Mouse (Mus musculus) embryo, embryonic 10.5 days (tissue): Measurements from ENCODE around the gene Elmsan1.
"Not testable (repeated sequence)": the region's sequence is repeated elsewhere in the genome, so short reads cannot be mapped to it uniquely, and the experiment has no call there.

Experiments
- DNase-seq: peaks from one replicate; pipeline ENCODE4 v3.0.0-alpha.2; 2015; ENCODE audit warnings: low spot score

Elmsan1 gene

DNA sequence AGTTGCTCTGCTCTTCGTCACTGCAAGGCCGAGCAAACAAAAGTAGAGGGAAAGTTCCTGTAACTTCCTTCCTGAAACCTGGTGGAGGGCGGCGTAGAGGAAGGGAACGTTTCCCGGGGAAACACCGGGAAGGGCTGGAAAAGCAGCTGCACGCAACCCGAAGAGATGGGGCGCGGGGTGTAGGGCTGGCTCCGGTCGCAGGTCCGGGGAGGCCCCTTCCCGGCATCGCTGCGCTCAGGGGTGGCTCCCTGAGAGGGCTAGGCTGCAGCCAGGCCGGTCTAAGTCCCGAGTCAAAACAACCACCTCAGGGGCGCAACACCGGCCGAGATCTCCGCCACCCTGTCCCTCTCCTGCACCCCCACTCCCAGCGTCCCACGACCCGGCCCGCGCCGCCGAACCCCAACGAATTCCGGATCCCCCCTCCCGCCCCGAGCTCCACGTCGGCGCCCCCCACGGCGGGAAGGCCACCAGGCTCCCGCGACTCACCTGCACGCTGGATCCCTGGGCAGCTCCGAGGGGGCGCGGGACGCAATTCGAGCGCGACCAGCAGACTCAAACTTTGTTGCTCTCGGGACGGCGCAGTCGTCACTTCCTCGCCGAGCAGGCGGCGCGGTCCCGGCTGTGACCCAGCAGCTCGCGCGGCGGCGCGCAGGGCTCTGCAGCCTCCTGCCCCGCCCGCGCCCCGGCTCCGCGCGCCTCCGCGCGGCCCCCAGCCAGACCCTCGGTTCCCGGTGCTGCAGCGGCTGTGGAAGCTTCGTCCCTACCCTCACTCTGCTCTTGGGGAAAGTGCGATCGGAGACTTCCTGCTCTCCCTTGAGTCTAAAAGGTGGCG lies at the start of gene Elmsan1:
Elmsan1 (minus strand) TSS at position 593 of the 832 bp plus-strand sequence.
- DNase-seq = peak; percentile 88

DNA sequence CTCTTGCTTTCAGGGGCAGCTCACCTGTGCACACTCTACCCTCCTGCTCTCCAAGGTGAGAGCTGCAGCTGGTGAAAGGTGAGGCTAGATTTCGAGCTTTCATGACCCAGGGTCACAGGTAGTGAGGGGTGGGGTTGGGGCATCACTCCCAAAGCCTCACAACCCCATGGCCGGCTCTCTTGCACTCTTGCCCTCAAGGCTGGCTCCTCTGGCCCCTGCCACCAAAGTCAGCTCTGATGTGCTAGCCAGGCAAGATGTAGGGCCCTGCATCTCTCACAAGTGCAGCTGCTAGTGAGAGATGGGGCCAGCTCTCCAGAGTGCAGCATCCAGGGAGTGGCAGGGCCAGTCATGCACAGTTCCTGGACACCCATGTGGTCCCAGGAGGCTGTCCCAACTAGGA lies 48.6 kb upstream of the Elmsan1 start:
- DNase-seq = no peak

DNA sequence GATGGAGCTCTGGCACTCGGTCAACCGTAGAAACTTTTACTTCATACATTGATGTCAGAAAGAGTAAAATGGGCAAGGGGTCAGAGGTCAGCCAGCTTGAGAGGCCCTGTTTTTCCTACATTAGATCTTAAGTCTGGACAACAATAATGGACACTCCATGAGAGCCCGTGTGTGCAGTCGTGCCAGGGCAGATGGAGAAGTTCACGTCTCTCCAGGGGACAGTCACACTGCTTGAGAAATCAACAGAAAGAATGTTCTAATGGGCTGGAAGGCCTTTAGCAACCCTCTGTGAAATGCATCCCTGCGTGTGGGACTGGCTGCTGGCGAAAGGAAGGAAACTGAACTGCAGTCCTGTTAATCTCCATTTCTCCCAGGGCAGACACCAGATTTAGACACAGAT lies 41.7 kb upstream of the Elmsan1 start:
- DNase-seq = peak; percentile 46

DNA sequence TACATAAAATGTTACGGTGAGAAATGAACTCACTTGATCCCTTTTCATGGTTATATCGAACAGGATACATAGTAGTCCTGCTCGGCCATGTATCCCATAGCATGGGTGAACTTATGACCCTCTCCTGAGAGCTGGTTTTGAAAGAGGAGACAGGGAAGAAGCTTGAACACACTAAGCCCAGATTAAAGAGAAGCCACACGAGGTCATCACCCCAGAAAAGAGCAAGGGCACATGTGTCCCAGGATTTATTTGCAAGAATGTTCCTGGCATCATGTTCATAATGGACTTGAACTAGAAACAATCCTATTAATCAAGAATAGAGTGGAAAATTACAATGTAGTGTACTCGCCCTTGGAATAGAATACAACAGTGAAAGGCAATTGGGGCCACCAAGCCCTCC lies 36.2 kb upstream of the Elmsan1 start:
- no peak for DNase-seq

DNA sequence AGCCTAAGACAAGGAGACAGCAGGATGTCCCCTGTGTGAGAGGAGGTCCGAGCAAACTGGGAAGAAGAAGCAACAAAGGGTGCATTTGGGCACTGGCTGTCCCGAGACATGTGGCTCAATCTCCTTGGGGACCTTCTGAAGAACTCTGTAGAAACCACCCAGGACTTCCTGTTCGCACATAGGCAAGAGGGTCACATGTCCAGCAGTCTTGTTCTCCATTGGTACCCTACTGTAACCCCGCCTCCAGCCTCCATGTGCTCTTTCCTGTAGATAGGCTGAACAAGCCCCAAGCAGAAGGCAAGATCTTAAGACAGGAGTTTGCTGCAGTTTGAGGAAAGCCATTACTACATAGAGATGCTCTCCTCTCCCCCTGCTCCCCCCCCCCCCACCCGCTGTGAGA lies 34.1 kb upstream of the Elmsan1 start:
- no peak for DNase-seq

DNA sequence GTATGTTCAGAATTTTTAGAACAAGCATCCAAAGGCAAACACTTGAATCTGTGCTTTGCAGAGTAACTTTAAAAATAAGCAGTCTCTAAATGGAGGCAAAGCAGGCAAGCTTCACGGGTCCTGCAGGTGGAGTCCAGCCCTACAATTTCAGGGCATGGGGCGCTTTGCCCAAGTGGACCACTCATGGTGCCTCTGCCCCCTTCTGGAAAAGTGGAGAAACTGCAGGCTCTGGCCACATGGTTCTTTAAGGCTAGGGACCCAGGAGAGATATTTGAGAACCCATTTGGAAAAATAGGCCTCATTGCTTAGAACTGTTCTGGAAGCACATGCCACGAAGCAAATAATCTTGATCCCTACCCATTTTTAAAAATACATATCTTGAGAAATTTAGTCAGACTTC lies 30.5 kb upstream of the Elmsan1 start:
- peak; percentile 90 for DNase-seq

DNA sequence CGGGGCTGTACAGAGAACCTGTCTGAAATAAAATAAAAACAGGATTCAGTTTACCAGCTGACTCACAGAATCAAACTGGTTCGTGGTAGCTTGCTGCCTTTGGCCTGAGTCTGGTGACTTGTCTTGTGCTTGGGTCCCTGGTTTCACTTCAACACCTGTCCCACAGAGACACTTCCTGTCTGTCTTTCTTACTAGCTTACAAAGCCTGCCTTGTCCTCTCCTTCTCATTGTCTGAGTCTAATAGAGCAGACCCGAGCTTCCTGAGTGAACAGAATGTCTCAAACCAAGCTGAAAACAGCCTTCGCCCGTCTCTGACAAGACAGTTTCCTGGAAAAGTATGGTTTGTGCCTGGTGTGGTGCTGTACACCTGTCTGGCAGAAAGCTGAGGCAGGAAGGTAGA lies 27.0 kb upstream of the Elmsan1 start:
- no peak for DNase-seq

DNA sequence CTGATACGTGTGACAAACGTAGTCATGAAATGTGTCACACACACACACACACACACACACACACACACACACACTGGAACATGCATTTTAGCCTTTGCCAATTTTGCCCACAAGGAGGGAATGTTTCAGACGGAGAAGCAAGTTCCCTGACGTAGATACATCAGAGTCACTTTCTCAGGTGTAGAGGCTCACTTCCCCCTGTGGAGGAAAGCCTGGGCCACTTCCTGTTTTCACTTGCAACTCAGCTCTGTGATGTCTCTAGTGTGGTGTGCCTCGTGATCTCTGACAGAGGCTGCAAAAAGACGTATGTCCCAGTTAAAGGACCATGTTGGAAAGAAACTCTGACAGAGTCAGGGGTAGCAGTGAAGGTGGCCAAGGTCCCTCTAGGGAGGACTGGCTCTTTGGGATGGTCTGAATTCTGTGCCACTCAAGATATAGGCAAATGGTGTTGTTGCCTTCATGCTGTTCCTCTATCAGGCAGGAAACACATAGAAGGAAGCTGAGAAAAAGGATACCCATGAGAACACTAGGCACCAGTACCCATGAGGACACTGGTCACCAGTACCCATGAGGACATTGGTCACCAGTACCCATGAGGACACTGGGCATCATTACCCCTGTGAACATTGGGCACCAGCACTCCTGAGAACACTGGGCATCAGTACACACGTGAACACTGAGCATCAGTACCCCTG lies 24.5 kb upstream of the Elmsan1 start:
- DNase-seq = no peak

DNA sequence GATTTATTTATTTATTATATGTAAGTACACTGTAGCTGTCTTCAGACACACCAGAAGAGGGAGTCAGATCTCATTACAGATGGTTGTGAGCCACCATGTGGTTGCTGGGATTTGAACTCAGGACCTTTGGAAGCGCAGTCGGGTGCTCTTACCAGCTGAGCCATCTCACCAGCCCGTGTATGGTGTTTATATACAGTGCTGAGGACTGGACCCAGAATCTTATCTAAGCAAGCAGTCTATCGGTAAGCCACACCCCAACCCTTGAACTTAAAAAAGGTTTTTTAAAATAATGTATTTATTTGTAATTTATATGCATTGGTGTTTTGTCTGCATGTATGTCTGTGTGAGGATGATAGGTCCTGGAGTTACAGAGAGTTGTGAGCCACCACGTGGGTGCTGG lies 18.4 kb upstream of the Elmsan1 start:
- DNase-seq = not testable (repeated sequence)

DNA sequence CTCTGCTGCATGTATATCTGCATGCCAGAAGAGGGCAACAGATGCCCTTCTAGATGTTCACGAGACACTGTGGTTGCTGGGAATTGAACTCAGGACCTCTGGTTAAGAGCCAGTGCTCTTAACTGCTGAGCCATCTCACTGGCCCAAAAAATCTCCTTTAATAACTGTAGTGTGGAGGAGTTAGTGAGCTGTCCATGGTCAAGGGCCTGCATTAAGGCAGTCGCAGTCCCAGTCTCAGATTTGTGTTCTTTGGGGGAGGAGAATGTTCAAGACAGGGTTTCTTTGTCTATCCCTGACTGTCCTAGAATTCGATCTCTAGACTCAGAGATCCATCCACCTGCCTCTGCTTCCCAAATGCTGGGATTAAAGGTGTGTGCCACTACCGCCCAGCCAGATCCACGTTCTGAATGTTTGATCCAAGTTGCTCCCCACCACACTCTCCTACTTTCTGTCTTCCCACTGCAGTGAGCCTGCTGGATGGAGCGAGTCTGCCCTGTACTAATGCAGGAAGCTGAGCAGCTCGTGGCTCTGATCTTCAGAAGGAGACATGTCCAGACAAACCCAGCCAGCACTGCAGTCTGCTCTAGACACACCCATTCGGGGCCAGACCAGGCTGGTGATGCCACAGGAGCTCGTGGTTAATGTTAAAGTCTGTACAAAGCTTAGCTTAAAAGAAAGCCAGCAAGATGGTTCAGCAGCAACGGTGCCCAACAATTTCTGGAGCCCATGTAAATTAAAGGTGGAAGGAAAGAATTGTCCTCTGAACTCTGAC lies 17.5 kb upstream of the Elmsan1 start:
- no peak for DNase-seq

DNA sequence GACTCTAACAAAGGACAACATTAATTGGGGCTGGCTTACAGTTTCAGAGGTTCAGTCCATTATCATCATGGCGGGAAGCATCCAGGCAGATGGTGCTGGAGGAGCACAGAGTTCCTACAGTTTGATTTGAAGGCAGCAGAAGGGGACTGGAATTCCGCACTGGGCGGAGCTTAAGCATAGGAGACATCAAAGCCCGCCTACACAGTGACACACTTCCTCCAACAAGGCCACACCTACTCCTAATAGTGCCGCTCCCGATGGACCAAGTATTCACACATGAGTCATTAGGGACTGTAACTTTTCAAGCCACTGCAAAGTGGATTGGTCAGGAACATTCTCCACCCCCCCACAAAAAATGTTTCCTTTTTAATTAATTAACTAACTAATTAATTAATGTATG lies 16.9 kb upstream of the Elmsan1 start:
- no peak for DNase-seq

DNA sequence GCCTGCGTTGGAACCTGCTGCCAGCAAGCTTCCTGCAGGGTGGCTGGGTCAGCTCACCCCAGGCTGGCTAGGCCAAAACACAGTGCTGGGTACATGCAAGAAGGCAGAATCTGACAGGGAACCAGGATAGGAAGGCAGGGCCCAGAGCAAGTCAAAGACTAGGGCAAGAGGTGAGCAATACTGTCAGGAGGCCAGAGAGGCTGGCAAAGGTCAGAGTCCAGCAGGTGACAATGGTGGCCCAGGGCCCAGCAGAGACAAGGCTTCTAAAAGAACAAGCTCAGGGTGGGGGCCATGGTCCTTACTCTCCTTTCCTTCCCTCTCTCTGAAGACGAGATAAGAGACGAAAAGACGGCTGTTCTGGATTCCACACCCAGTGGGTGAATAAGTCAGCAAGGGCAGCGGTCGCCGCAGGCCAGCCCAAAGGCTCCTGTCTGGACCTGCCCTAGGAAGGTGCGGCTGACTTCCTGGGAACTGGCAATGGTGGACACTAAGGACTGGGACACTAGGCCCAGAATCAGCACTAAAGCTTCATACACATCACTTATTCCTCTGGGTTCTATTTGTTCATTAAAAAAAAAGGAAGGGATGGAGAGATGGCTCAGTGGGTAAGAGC lies 14.9 kb upstream of the Elmsan1 start:
- no peak for DNase-seq

DNA sequence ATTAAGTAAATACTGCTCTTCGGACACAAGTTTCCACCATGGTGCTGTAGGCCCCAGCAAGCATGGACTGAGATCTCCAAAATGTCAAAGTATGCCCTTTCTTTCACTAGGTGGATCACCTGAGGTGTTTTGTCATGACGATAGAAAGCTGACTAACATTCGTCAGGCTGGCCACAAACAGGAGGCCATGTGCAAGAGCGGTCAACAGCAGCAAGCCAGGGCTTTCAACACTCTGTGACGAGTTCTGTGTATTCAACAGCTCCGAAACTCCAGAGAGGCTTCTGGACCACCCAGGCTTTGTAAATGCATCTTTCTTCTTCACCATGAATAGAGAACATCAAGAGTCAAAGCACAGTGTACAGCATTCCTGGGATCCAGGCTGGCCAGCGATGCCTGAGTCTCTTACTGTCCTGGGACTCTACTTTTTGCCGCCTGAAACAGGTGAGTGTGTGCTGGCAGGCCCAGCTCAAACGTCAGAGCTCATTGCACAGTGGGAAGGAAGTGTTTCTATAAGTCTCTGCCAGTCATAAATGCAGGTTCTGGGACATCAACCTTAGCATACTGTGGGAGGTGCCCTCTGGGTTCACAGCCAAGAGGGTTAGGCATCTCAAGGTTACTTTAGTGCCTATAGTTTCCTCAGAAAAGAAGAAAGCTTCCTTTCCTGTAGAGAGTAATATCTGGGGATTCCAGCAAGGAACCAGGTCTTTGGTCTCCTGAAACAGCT lies 7.6 kb upstream of the Elmsan1 start:
- no peak for DNase-seq

DNA sequence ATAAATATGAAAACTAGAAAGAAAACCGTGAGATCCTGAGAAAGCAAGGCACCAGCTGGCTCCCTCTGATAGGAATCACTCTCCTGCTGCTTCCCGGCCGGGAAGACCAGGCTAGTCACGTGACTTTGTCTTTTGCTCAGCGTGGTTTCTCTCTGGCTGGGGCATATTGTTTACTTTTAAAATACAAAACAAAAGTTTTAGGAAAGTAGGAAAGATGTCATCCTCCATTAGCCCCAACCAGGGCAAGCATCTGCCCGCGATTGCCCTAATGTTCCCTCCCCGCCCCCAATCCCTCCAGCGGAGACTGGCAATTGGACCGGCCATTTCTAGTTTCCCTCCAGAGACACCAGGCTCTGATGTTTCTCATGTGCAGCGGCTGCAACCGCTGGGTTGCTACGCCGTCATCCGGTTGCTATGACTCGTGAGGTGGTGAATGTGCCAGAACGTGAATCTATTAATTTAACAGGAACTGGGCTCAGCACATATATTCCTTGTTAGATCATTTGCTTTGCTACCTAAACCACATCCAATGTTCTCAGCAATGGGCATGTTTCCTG lies 3.8 kb upstream of the Elmsan1 start:
- peak; percentile 78 for DNase-seq

DNA sequence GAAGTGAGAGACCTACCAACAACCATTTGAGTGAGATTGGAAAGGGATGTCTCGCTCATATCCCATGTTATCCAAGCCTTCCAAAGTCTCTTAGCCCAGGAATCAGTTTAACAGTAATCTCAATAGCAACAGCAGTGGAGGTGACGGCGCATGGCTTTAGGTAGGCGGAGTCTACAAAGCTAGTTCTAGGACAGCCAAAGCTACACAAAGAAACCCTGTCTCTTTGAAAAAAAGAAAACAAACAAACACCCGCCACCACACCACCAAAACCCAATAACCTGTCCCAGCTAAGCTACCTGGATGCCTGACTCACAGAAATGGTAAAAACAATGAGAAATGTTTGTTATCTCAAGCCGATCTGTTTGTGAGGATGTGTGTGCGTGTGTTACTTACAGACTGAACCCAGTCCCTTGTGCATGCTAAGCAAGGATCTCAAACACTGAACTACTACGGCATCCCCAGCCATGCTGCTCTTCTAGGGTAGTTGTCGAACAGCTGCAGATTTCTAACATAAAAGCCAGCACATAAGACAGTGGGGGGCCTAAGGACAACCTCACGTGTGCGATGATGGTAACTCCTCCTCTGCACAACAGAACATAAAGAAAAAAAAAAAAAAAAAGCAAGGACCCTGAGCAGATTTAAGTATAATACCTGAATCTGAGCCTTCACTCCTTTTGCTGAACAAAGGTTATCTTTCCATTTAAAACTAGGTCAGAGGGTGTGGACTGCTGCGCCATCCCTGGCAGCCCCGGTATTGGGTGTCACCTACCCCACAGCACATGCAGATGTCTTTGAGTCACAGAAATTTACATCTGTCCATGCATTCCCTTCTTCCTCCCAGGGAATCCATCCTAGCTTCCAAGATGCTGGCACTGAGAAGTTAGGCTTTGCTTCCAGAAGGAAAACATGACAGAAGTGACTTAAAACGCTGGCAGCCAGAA lies 2.5 kb upstream of the Elmsan1 start:
- no peak for DNase-seq

DNA sequence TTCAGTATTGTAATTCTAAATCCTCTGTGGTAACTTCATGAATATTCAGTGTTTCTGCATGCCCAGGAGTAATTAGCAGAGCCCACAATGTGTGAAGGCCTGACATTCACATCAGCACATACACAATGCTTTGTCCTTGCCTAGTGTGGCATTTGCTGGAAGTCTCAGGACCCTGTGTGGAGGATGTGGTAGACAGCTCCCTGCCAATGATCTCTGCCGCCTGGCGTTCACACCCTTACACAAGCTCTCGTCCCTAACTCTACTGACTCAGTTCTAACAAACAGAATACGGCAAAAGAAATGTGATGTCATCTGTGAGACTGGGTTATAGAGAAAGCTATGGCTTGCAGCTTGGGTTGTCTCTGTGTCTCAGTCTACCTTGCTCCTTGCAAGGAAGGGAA lies 1.8 kb upstream of the Elmsan1 start:
- DNase-seq = no peak

DNA sequence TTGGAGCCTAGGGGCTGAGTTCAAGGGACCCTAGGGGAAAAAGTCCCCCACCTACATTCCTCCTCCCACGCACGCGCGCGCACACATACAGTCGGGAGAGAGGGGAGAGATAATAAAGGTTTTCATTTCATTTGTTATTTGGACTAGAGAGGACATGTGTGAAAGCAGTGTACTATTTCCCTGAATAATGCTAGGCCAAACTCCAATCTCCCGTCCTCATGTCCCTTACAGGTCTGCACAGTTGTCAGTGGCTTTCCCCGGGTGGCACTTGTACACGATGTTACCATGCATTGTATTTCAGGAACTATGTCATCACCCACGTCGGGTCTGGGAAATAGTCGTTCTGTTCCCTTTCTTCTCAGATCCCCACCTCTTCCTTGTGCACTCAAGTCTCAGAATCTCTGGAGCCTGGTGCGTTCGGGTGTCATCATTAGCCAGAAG lies 460 bp upstream of the Elmsan1 start:
- no peak for DNase-seq

DNA sequence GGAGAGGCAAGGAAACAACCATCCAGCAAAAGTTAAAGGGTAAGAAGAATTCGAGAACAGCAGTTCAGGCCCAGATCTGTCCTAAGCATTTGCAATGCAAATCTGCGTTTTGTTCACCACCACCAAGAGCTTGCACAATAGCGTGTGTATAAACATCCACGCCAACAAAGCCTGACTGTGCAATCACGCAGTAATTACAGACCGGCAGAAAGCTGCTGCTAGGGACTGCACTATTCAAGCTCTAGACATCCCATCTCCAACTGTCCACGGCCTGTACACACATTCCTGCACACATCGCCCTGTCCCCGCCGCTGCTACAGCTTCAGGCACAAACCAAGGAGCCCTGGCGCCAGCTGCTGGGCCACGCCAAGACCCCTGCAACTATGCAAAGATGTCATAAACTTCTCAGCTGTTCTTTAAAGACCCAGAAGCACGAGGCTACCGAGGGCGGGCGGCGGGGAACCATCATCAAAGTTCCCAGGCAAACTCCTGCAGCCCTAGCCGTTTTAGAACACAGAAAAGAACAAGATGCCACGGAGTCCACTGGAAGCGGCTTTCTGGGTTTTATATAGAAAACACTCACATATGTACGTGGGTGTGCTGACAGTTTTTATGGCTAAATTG lies 1.1 kb downstream of the Elmsan1 start:
- DNase-seq = peak; percentile 72

DNA sequence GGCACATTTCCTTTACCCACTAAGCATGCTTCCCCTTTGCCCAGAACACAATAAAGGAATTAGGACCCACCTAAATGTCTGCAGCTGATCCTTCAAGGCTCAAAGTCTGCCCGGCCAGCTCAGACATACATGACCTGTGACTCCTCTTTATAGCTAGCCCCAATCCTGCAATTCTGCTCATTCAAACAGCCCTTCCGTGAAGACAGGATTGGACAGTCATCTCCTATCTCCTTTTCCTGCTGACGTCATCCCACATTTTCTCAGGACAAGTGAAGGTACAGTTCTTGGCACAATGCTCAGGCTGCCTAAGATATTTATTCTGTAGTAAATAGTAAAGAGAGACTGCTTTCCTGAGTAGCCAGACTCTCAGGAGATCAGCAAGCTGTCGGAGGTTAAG lies 1.6 kb downstream of the Elmsan1 start:
- no peak for DNase-seq
